Mouse (Mus musculus): ENCODE data around the gene Kmt2a. TPM values are rescaled to one million over a fixed set of nuclear protein-coding genes. Genes with fewer than 3 reads are reported as not detected.
A peak's percentile ranks its signal among the peaks of the same experiment; 100 is the strongest.

The Kmt2a gene
- total RNA-seq (2021), result 10 to 100 TPM; 29.2 to 31.5 TPM
- long read RNA-seq, experiment 1, partial matches to known transcripts, result 1 of 11 reads
- long read RNA-seq, experiment 1, other reads (novel, unspliced or antisense), result 10 of 11 reads
- long read RNA-seq, experiment 2, partial matches to known transcripts, result 0 of 6 reads
- long read RNA-seq, experiment 2, other reads (novel, unspliced or antisense), result 6 of 6 reads

GRCm38 (mm10) chr9:44881221-44881871 is at the start of gene Kmt2a:
TSS of gene Kmt2a (minus strand) at chr9:44881296.
- intact Hi-C loops (cut with DNase I), result loop anchor here (2.0 kb wide), 2 partner anchors 35 to 45 kb away; no protein-coding TSS in a partner anchor
- peak; percentile 100 for DNase-seq

- intact Hi-C loops (cut with DNase I), result no loop called here
- DNase-seq, result no peak
Measured at GRCm38 (mm10) chr9:44921543-44921942, 40.4 kb upstream of the Kmt2a start.

GRCm38 (mm10) chr9:44921123-44921468 is 40.0 kb upstream of the Kmt2a start:
- intact Hi-C loops (cut with DNase I), result no loop called here
- no peak for DNase-seq

GRCm38 (mm10) chr9:44920374-44921122 is 39.5 kb upstream of the Kmt2a start, which contains the start of gene Atp5l:
TSS of gene Atp5l (minus strand) at chr9:44920742.
- DNase-seq, result peak; percentile 81 to 83
- intact Hi-C loops (cut with DNase I), result no loop called here

GRCm38 (mm10) chr9:44919606-44920005 is 38.5 kb upstream of the Kmt2a start:
- intact Hi-C loops (cut with DNase I), result loop anchor here (2.0 to 10.0 kb wide), 2 partner anchors 45 to 83 kb away; partner anchors contain the start of gene Ube4a
- DNase-seq, result no peak

- peak; percentile 25 to 55 for DNase-seq
- intact Hi-C loops (cut with DNase I), result loop anchor here (10.0 kb wide), 1 partner anchor 49 kb away; the partner anchor contains the start of gene Ube4a
Measured at GRCm38 (mm10) chr9:44916196-44916595, 35.1 kb upstream of the Kmt2a start.

GRCm38 (mm10) chr9:44914706-44915105 is 33.6 kb upstream of the Kmt2a start:
- no peak for DNase-seq
- intact Hi-C loops (cut with DNase I), result loop anchor here (10.0 kb wide), 1 partner anchor 50 kb away; the partner anchor contains the start of gene Ube4a

- no peak for DNase-seq
- intact Hi-C loops (cut with DNase I), result loop anchor here (10.0 kb wide), 1 partner anchor 53 kb away; the partner anchor contains the start of gene Ube4a
Measured at GRCm38 (mm10) chr9:44911365-44911764, 30.3 kb upstream of the Kmt2a start.

GRCm38 (mm10) chr9:44905620-44906019 is 24.5 kb upstream of the Kmt2a start:
- peak; percentile 24 to 51 for DNase-seq
- intact Hi-C loops (cut with DNase I), result no loop called here

GRCm38 (mm10) chr9:44904964-44905363 is 23.9 kb upstream of the Kmt2a start:
- intact Hi-C loops (cut with DNase I), result no loop called here
- peak; percentile 68 to 78 for DNase-seq

GRCm38 (mm10) chr9:44903856-44904255 is 22.8 kb upstream of the Kmt2a start:
- intact Hi-C loops (cut with DNase I), result no loop called here
- DNase-seq, result no peak

GRCm38 (mm10) chr9:44900402-44900801 is 19.3 kb upstream of the Kmt2a start:
- intact Hi-C loops (cut with DNase I), result no loop called here
- no peak for DNase-seq

GRCm38 (mm10) chr9:44899716-44900115 is 18.6 kb upstream of the Kmt2a start:
- intact Hi-C loops (cut with DNase I), result no loop called here
- no peak for DNase-seq

- DNase-seq, result no peak
- intact Hi-C loops (cut with DNase I), result no loop called here
Measured at GRCm38 (mm10) chr9:44897024-44897423, 15.9 kb upstream of the Kmt2a start.

- DNase-seq, result no peak
- intact Hi-C loops (cut with DNase I), result no loop called here
Measured at GRCm38 (mm10) chr9:44892664-44893063, 11.6 kb upstream of the Kmt2a start.

- intact Hi-C loops (cut with DNase I), result no loop called here
- no peak for DNase-seq
Measured at GRCm38 (mm10) chr9:44891210-44891609, 10.1 kb upstream of the Kmt2a start.

- no peak for DNase-seq
- intact Hi-C loops (cut with DNase I), result no loop called here
Measured at GRCm38 (mm10) chr9:44890122-44890521, 9.0 kb upstream of the Kmt2a start.

GRCm38 (mm10) chr9:44888114-44888624 is 7.1 kb upstream of the Kmt2a start:
- no peak for DNase-seq
- intact Hi-C loops (cut with DNase I), result no loop called here

- DNase-seq, result no peak
- intact Hi-C loops (cut with DNase I), result no loop called here
Measured at GRCm38 (mm10) chr9:44882981-44883569, 2.0 kb upstream of the Kmt2a start.

GRCm38 (mm10) chr9:44882436-44882980 is 1.4 kb upstream of the Kmt2a start:
- intact Hi-C loops (cut with DNase I), result no loop called here

More at GRCm38 (mm10) chr9:44882436-44882980, 1.4 kb upstream of the Kmt2a start:
- DNase-seq, result peak; percentile 18 to 56
